ENCODE assay signal across 1 mouse cellular context in genomic region chr3:106494417-106494950, GRCm38 (mm10).
TF ChIP-seq lines count a peak whose summit lies in the region.

No protein-coding gene starts in this region.

TF ChIP-seq in MEL, 35 proteins besides CTCF, POLR2A, EP300 and RAD21:
- TF ChIP-seq TCF12 (IDR thresholded peaks at IDR 0.05; ENCODE audit: low read depth, low read length): peak; percentile 30; the same call in 1 of the 2 replicates
- 0 out of 2 replicates have a peak, but pooled peaks have one; percentile 21 for TF ChIP-seq ETS1 (IDR thresholded peaks at IDR 0.05; ENCODE audit: low read depth, low read length)
- TF ChIP-seq POLR2AphosphoS5 (IDR thresholded peaks at IDR 0.05; ENCODE audit: borderline replicate concordance, low read depth, low read length): no peak
